Mouse (Mus musculus) MEL (cell line): Measurements from ENCODE around the gene Nsfl1c. TPM values are rescaled to one million over a fixed set of nuclear protein-coding genes. Genes with fewer than 3 reads are reported as not detected.
A peak's percentile ranks its signal among the peaks of the same experiment; 100 is the strongest.
"Not testable (repeated sequence)": the region's sequence is repeated elsewhere in the genome, so short reads cannot be mapped to it uniquely, and the experiment has no call there.

Experiments
- DNase-seq: peaks from one replicate; pipeline ENCODE4 v3.0.0; 2011; ENCODE audit warnings: low read depth, low spot score
- H3K27ac ChIP-seq: 2 replicates; pipeline ENCODE4 v1.5.1; 2012; ENCODE audit warnings: low read depth, mild to moderate bottlenecking, control low read depth, low read length, moderate library complexity; ENCODE audit not compliant: control insufficient read depth
- H3K27me3 ChIP-seq, 2 experiments: fragments of 150-350 bp in 1 of 2; sonication (generic) in 1 of 2; 2 replicates each; pipeline ENCODE4 v1.6.1; 2012; ENCODE audit warnings: low read length in 2 of 2, mild to moderate bottlenecking in 2 of 2, improper control_type of control experiment in 1 of 2, moderate library complexity in 1 of 2; ENCODE audit not compliant: insufficient read depth in 2 of 2, control insufficient read depth in 1 of 2
- H3K36me3 ChIP-seq, 2 experiments: 2 replicates each; pipeline ENCODE4 v1.6.1; 2012 to 2014; ENCODE audit warnings: low read length in 2 of 2, improper control_type of control experiment in 1 of 2, inconsistent platforms in 1 of 2, mild to moderate bottlenecking in 1 of 2; ENCODE audit not compliant: insufficient read depth in 2 of 2, control insufficient read depth in 1 of 2
- H3K4me1 ChIP-seq, 2 experiments: fragments of 150-350 bp in 1 of 2; sonication (generic) in 1 of 2; 2 replicates each; pipeline ENCODE4 v1.6.1; 2012; ENCODE audit warnings: low read length in 2 of 2, improper control_type of control experiment in 1 of 2, mild to moderate bottlenecking in 1 of 2; ENCODE audit not compliant: insufficient read depth in 2 of 2, control insufficient read depth in 1 of 2
- H3K4me3 ChIP-seq, 2 experiments: fragments of 150-350 bp in 1 of 2; sonication (generic) in 1 of 2; 2 replicates each; pipeline ENCODE4 v1.5.1; 2012; ENCODE audit warnings: low read depth in 2 of 2, low read length in 2 of 2, mild to moderate bottlenecking in 2 of 2, moderate library complexity in 2 of 2, control low read depth in 1 of 2, improper control_type of control experiment in 1 of 2; ENCODE audit not compliant: control insufficient read depth in 1 of 2, insufficient read depth in 1 of 2
- H3K79me2 ChIP-seq: 2 replicates; pipeline ENCODE4 v1.6.1; 2012; ENCODE audit warnings: mild to moderate bottlenecking, low read length, moderate library complexity; ENCODE audit not compliant: control insufficient read depth, poor library complexity, insufficient read depth
- H3K9ac ChIP-seq: 2 replicates; pipeline ENCODE4 v1.6.1; 2012; ENCODE audit warnings: low read depth, mild to moderate bottlenecking, control low read depth, low read length, moderate library complexity; ENCODE audit not compliant: control insufficient read depth, poor library complexity, severe bottlenecking
- H3K9me3 ChIP-seq: fragments of 150-350 bp; sonication (generic); replicated peaks from 2 replicates; pipeline ENCODE4 v1.6.1; 2012; ENCODE audit warnings: mild to moderate bottlenecking, low read length, improper control_type of control experiment, moderate library complexity; ENCODE audit not compliant: insufficient read depth
- BHLHE40 ChIP-seq: IDR thresholded peaks from 2 replicates; pipeline ENCODE4 v1.6.1; 2012; ENCODE audit warnings: low read depth, mild to moderate bottlenecking, inconsistent platforms, low read length, improper control_type of control experiment, borderline replicate concordance
- CTCF ChIP-seq, 3 experiments: IDR thresholded peaks in 2 of 3; conservative IDR thresholded peaks in 1 of 3; 2 replicates each; pipeline ENCODE4 v1.5.1; 2011 to 2012; ENCODE audit warnings: low read length in 3 of 3, low read depth in 2 of 3, mild to moderate bottlenecking in 2 of 3, improper control_type of control experiment in 1 of 3, inconsistent platforms in 1 of 3, mixed read lengths in 1 of 3, moderate library complexity in 1 of 3; ENCODE audit not compliant: control insufficient read depth in 1 of 3, insufficient read depth in 1 of 3, poor library complexity in 1 of 3, severe bottlenecking in 1 of 3
- E2F4 ChIP-seq: IDR thresholded peaks from 2 replicates; pipeline ENCODE4 v1.6.1; 2011; ENCODE audit warnings: low read depth, low read length, improper control_type of control experiment, borderline replicate concordance
- ETS1 ChIP-seq: IDR thresholded peaks from 2 replicates; pipeline ENCODE4 v1.6.1; 2012; ENCODE audit warnings: low read depth, mild to moderate bottlenecking, inconsistent platforms, low read length, improper control_type of control experiment, moderate library complexity
- GABPA ChIP-seq: IDR thresholded peaks from 2 replicates; pipeline ENCODE4 v1.6.1; 2012; ENCODE audit warnings: low read depth, mild to moderate bottlenecking, inconsistent platforms, low read length, improper control_type of control experiment, moderate library complexity
- MAFK ChIP-seq: IDR thresholded peaks from 2 replicates; pipeline ENCODE4 v1.6.1; 2011; ENCODE audit warnings: low read depth, mild to moderate bottlenecking, low read length, improper control_type of control experiment, borderline replicate concordance
- MAZ ChIP-seq: IDR thresholded peaks from 2 replicates; pipeline ENCODE4 v1.6.1; 2012; ENCODE audit warnings: low read depth, mild to moderate bottlenecking, inconsistent platforms, low read length, improper control_type of control experiment
- MEF2A ChIP-seq: IDR thresholded peaks from 2 replicates; pipeline ENCODE4 v1.6.1; 2014; ENCODE audit warnings: low read depth, mild to moderate bottlenecking, inconsistent platforms, low read length, improper control_type of control experiment; ENCODE audit not compliant: poor library complexity, insufficient replicate concordance, severe bottlenecking; ENCODE audit errors: extremely low read depth
- MXI1 ChIP-seq: IDR thresholded peaks from 2 replicates; pipeline ENCODE4 v1.6.1; 2011; ENCODE audit warnings: mild to moderate bottlenecking, low read depth, low read length, improper control_type of control experiment
- MYB ChIP-seq: IDR thresholded peaks from 2 replicates; pipeline ENCODE4 v1.6.1; 2011; ENCODE audit warnings: mild to moderate bottlenecking, low read depth, low read length, improper control_type of control experiment
- MYC ChIP-seq: IDR thresholded peaks from 2 replicates; pipeline ENCODE4 v1.6.1; 2011; ENCODE audit warnings: low read depth, mild to moderate bottlenecking, low read length, improper control_type of control experiment, moderate library complexity
- NELFE ChIP-seq: IDR thresholded peaks from 2 replicates; pipeline ENCODE4 v1.6.1; 2011; ENCODE audit warnings: low read depth, low read length, improper control_type of control experiment
- NRF1 ChIP-seq: IDR thresholded peaks from 2 replicates; pipeline ENCODE4 v1.6.1; 2014; ENCODE audit warnings: low read depth, mild to moderate bottlenecking, inconsistent platforms, low read length, improper control_type of control experiment, moderate library complexity; ENCODE audit not compliant: poor library complexity, insufficient read depth, severe bottlenecking
- POLR2AphosphoS2 ChIP-seq: IDR thresholded peaks from 2 replicates; pipeline ENCODE4 v1.6.1; 2011; ENCODE audit warnings: low read length, improper control_type of control experiment
- TBP ChIP-seq: IDR thresholded peaks from 2 replicates; pipeline ENCODE4 v1.8.0; 2011; ENCODE audit warnings: low read depth, low read length, improper control_type of control experiment
- USF2 ChIP-seq, 2 experiments: IDR thresholded peaks; 2 replicates each; pipeline ENCODE4 v1.6.1; 2011 to 2012; ENCODE audit warnings: improper control_type of control experiment in 2 of 2, low read length in 2 of 2, borderline replicate concordance in 1 of 2, inconsistent platforms in 1 of 2, low read depth in 1 of 2, mild to moderate bottlenecking in 1 of 2; ENCODE audit not compliant: insufficient read depth in 1 of 2
- ZC3H11A ChIP-seq: IDR thresholded peaks from 2 replicates; pipeline ENCODE4 v1.6.1; 2012; ENCODE audit warnings: low read depth, mild to moderate bottlenecking, inconsistent platforms, low read length, improper control_type of control experiment
- ZKSCAN1 ChIP-seq: IDR thresholded peaks from 2 replicates; pipeline ENCODE4 v1.6.1; 2012; ENCODE audit warnings: low read depth, mild to moderate bottlenecking, inconsistent platforms, low read length, improper control_type of control experiment, moderate library complexity
- ZNF384 ChIP-seq: IDR thresholded peaks from 2 replicates; pipeline ENCODE4 v1.6.1; 2012; ENCODE audit warnings: low read depth, mild to moderate bottlenecking, inconsistent platforms, low read length, improper control_type of control experiment
- polyA plus RNA-seq, 2 experiments: library from polyadenylated mRNA; stranded (reverse) in 1 of 2; unstranded in 1 of 2; fragments of >175 nt in 1 of 2; fragments of >200 nt in 1 of 2; gene quantifications; 2 replicates each; pipeline versions ENCODE4 v1.2.1 to v1.2.4; 2012; ENCODE audit warnings: low replicate concordance in 2 of 2, low read depth in 1 of 2; ENCODE audit not compliant: insufficient read length in 2 of 2, insufficient read depth in 1 of 2, missing spikeins in 1 of 2
- total RNA-seq: library from RNA; depleted of rRNA; stranded (reverse); fragments of 300-350 nt; gene quantifications from 2 replicates; pipeline ENCODE4 v1.2.3, GENCODE M21; 2012

Nsfl1c gene
- total and polyA plus RNA-seq, 3 experiments: 182 to 394 (median 260) TPM

GRCm38 (mm10) chr2:151494035-151494803, at the start of gene Nsfl1c (continued):
- TF ChIP-seq NRF1 (peak; percentile 51; the same call in 1 of the 2 replicates), MAFK (no peak), MYC (no peak), CTCF (IDR thresholded peaks at IDR 0.05 in 2 of 3, conservative IDR thresholded peaks at IDR 0.05 in 1 of 3; ENCODE audit: control insufficient read depth in 1 of 3, insufficient read depth in 1 of 3, low read depth in 2 of 3, low read length in 3 of 3, poor library complexity in 1 of 3, severe bottlenecking in 1 of 3) (peak; percentile 61 to 98 (median 94)), NELFE (peak; percentile 87)

GRCm38 (mm10) chr2:151476053-151476452, 17.9 kb upstream of the Nsfl1c start, which contains the start of gene 4921509C19Rik:
Gene 4921509C19Rik, minus strand, starts transcription at chr2:151476153.
- H3K36me3 ChIP-seq, DNase-seq, H3K4me1 ChIP-seq: not testable (repeated sequence)

GRCm38 (mm10) chr2:151486496-151486895, 7.5 kb upstream of the Nsfl1c start:
- no peak overlapping the region for H3K9ac ChIP-seq
- no peaks in the 10 kb centered on the region for H3K36me3 ChIP-seq
- no peak overlapping the region for H3K27ac ChIP-seq
- H3K27me3 ChIP-seq: peaks cover 5 to 11% of the 10 kb centered on the region in 2 experiments; a peak in 3 of 4 replicates
- H3K79me2 ChIP-seq: no peaks in the 10 kb centered on the region
- no peak overlapping the region for H3K4me3 ChIP-seq
- no peak for DNase-seq
- TF ChIP-seq ETS1 (no peak), ZKSCAN1 (no peak), MXI1 (no peak), NRF1 (no peak), ZNF384 (no peak), TBP (no peak), USF2 (IDR thresholded peaks at IDR 0.05; ENCODE audit: borderline replicate concordance in 1 of 2, insufficient read depth in 1 of 2, low read depth in 1 of 2, low read length in 2 of 2) (no peak), BHLHE40 (no peak), ZC3H11A (no peak), GABPA (no peak), MEF2A (no peak), CTCF (IDR thresholded peaks at IDR 0.05 in 2 of 3, conservative IDR thresholded peaks at IDR 0.05 in 1 of 3; ENCODE audit: control insufficient read depth in 1 of 3, insufficient read depth in 1 of 3, low read depth in 2 of 3, low read length in 3 of 3, poor library complexity in 1 of 3, severe bottlenecking in 1 of 3) (no peak), MYC (no peak), E2F4 (no peak), NELFE (no peak), MYB (no peak), POLR2AphosphoS2 (no peak), MAZ (no peak)
- no peaks in the 10 kb centered on the region for H3K4me1 ChIP-seq
- no peaks in the 10 kb centered on the region for H3K9me3 ChIP-seq

More at GRCm38 (mm10) chr2:151476053-151476452, 17.9 kb upstream of the Nsfl1c start, which contains the start of gene 4921509C19Rik:
- not testable (repeated sequence) for H3K4me3 ChIP-seq, H3K27ac ChIP-seq, H3K9ac ChIP-seq, H3K27me3 ChIP-seq, H3K79me2 ChIP-seq, H3K9me3 ChIP-seq
